Mouse (Mus musculus): ENCODE data around the gene Nup188. TPM values are rescaled to one million over a fixed set of nuclear protein-coding genes. Genes with fewer than 3 reads are reported as not detected.

Nup188 gene
- 107 TPM for polyA plus RNA-seq (2014; fragmentation: Illumina TruSeq; extraction: RNeasy Lipid Tissue Mini Kit (QIAGEN cat#74804); ENCODE audit: low read depth, low replicate concordance)

GRCm38 (mm10) chr2:30286192-30287026, at the start of gene Nup188, which contains the start of gene Dolk:
Gene Nup188, plus strand, starts transcription at chr2:30286397.
Gene Dolk, minus strand, starts transcription at chr2:30286334.

GRCm38 (mm10) chr2:30237199-30237880, 48.9 kb upstream of the Nup188 start, which contains the start of gene Lrrc8a:
Gene Lrrc8a, plus strand, starts transcription at chr2:30237715.

GRCm38 (mm10) chr2:30240267-30240666, 45.9 kb upstream of the Nup188 start, which contains the start of gene Gm28035:
Gene Gm28035, plus strand, starts transcription at chr2:30240567.

GRCm38 (mm10) chr2:30265767-30266253, 20.4 kb upstream of the Nup188 start, which contains the start of gene Phyhd1:
Gene Phyhd1, plus strand, starts transcription at chr2:30266203.

GRCm38 (mm10) chr2:30280743-30281142, 5.5 kb upstream of the Nup188 start, which contains the start of gene Gm28038:
Gene Gm28038, plus strand, starts transcription at chr2:30281043.

GRCm38 (mm10) chr2:30358533-30359531, 72.6 kb downstream of the Nup188 start, which contains the start of gene Sh3glb2:
Gene Sh3glb2, minus strand, starts transcription at chr2:30359337.

GRCm38 (mm10) chr2:30363773-30364650, 77.8 kb downstream of the Nup188 start, which contains the start of gene Miga2:
Gene Miga2, plus strand, starts transcription at chr2:30364233.

GRCm38 (mm10) chr2:30392114-30392576, 105.9 kb downstream of the Nup188 start, which contains the start of gene Dolpp1:
Gene Dolpp1, plus strand, starts transcription at chr2:30392254.

Other genes with a start within 250 kb of the Nup188 start
- 3.7 TPM for gene Wdr34, start 237.5 kb upstream of the Nup188 start, polyA plus RNA-seq (2014; fragmentation: Illumina TruSeq; extraction: RNeasy Lipid Tissue Mini Kit (QIAGEN cat#74804); ENCODE audit: low read depth, low replicate concordance)
- 223 TPM for gene Set, start 229.0 kb upstream of the Nup188 start, polyA plus RNA-seq (2014; fragmentation: Illumina TruSeq; extraction: RNeasy Lipid Tissue Mini Kit (QIAGEN cat#74804); ENCODE audit: low read depth, low replicate concordance)
- 0.27 TPM for gene Pkn3, start 208.7 kb upstream of the Nup188 start, polyA plus RNA-seq (2014; fragmentation: Illumina TruSeq; extraction: RNeasy Lipid Tissue Mini Kit (QIAGEN cat#74804); ENCODE audit: low read depth, low replicate concordance)
- gene Zdhhc12, start 192.7 kb upstream of the Nup188 start, polyA plus RNA-seq (2014; fragmentation: Illumina TruSeq; extraction: RNeasy Lipid Tissue Mini Kit (QIAGEN cat#74804); ENCODE audit: low read depth, low replicate concordance) = 6.2 TPM
- gene Zer1, start 161.8 kb upstream of the Nup188 start, polyA plus RNA-seq (2014; fragmentation: Illumina TruSeq; extraction: RNeasy Lipid Tissue Mini Kit (QIAGEN cat#74804); ENCODE audit: low read depth, low replicate concordance) = 3.9 TPM
- gene Tbc1d13, start 152.7 kb upstream of the Nup188 start, polyA plus RNA-seq (2014; fragmentation: Illumina TruSeq; extraction: RNeasy Lipid Tissue Mini Kit (QIAGEN cat#74804); ENCODE audit: low read depth, low replicate concordance) = 7.8 TPM
- not detected for gene Endog, start 114.9 kb upstream of the Nup188 start, polyA plus RNA-seq (2014; fragmentation: Illumina TruSeq; extraction: RNeasy Lipid Tissue Mini Kit (QIAGEN cat#74804); ENCODE audit: low read depth, low replicate concordance)
- 9.2 TPM for gene Spout1, start 107.9 kb upstream of the Nup188 start, polyA plus RNA-seq (2014; fragmentation: Illumina TruSeq; extraction: RNeasy Lipid Tissue Mini Kit (QIAGEN cat#74804); ENCODE audit: low read depth, low replicate concordance)
- gene Kyat1, start 80.5 kb upstream of the Nup188 start, polyA plus RNA-seq (2014; fragmentation: Illumina TruSeq; extraction: RNeasy Lipid Tissue Mini Kit (QIAGEN cat#74804); ENCODE audit: low read depth, low replicate concordance) = 0.71 TPM
- 0.77 TPM for gene Lrrc8a, start 48.7 kb upstream of the Nup188 start, polyA plus RNA-seq (2014; fragmentation: Illumina TruSeq; extraction: RNeasy Lipid Tissue Mini Kit (QIAGEN cat#74804); ENCODE audit: low read depth, low replicate concordance)
- gene Gm28035, start 45.8 kb upstream of the Nup188 start, polyA plus RNA-seq (2014; fragmentation: Illumina TruSeq; extraction: RNeasy Lipid Tissue Mini Kit (QIAGEN cat#74804); ENCODE audit: low read depth, low replicate concordance) = not detected
- 0.41 TPM for gene Phyhd1, start 20.2 kb upstream of the Nup188 start, polyA plus RNA-seq (2014; fragmentation: Illumina TruSeq; extraction: RNeasy Lipid Tissue Mini Kit (QIAGEN cat#74804); ENCODE audit: low read depth, low replicate concordance)
- gene Gm28038, start 5.4 kb upstream of the Nup188 start, polyA plus RNA-seq (2014; fragmentation: Illumina TruSeq; extraction: RNeasy Lipid Tissue Mini Kit (QIAGEN cat#74804); ENCODE audit: low read depth, low replicate concordance) = 16.6 TPM
- 2.2 TPM for gene Dolk, start 63 bp upstream of the Nup188 start, polyA plus RNA-seq (2014; fragmentation: Illumina TruSeq; extraction: RNeasy Lipid Tissue Mini Kit (QIAGEN cat#74804); ENCODE audit: low read depth, low replicate concordance)
- gene Sh3glb2, start 72.9 kb downstream of the Nup188 start, polyA plus RNA-seq (2014; fragmentation: Illumina TruSeq; extraction: RNeasy Lipid Tissue Mini Kit (QIAGEN cat#74804); ENCODE audit: low read depth, low replicate concordance) = 0.39 TPM
- 0.29 TPM for gene Miga2, start 77.8 kb downstream of the Nup188 start, polyA plus RNA-seq (2014; fragmentation: Illumina TruSeq; extraction: RNeasy Lipid Tissue Mini Kit (QIAGEN cat#74804); ENCODE audit: low read depth, low replicate concordance)
- gene Dolpp1, start 105.9 kb downstream of the Nup188 start, polyA plus RNA-seq (2014; fragmentation: Illumina TruSeq; extraction: RNeasy Lipid Tissue Mini Kit (QIAGEN cat#74804); ENCODE audit: low read depth, low replicate concordance) = 1.2 TPM
- 107 TPM for gene Crat, start 129.4 kb downstream of the Nup188 start, polyA plus RNA-seq (2014; fragmentation: Illumina TruSeq; extraction: RNeasy Lipid Tissue Mini Kit (QIAGEN cat#74804); ENCODE audit: low read depth, low replicate concordance)
- gene Ptpa, start 129.6 kb downstream of the Nup188 start, polyA plus RNA-seq (2014; fragmentation: Illumina TruSeq; extraction: RNeasy Lipid Tissue Mini Kit (QIAGEN cat#74804); ENCODE audit: low read depth, low replicate concordance) = 5.1 TPM
- not detected for gene Ier5l, start 187.8 kb downstream of the Nup188 start, polyA plus RNA-seq (2014; fragmentation: Illumina TruSeq; extraction: RNeasy Lipid Tissue Mini Kit (QIAGEN cat#74804); ENCODE audit: low read depth, low replicate concordance)

Data from testis, adult 10 weeks (tissue).